Mouse (Mus musculus): ENCODE measurements around the gene Jarid2. TPM values are rescaled to one million over a fixed set of nuclear protein-coding genes. Genes with fewer than 3 reads are reported as not detected.
A peak's percentile ranks its signal among the peaks of the same experiment; 100 is the strongest.

Gene Jarid2
- total RNA-seq, 2 experiments from 2014 or later, result 45.0 to 60.1 TPM

DNA sequence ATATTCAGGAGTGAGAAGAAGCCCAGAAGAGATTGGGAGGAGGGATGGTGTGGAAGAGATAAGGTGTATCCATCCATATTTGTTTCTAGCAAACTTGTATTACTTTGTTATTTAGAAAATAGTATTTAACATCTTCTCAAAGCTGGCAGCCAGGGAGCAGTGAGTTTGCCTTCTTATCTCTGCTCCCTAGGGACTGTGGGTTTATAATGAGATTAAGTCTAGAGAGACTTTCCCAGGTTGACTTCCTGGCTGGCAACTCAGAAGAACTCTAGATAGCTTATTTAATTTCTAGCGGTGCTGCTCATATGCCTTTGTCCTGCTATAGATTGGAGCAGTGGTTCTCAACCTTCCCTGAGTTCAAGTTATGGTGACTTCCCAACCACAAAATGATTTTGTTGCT is 51.2 kb downstream of the Jarid2 start:
- no peak for DNase-seq

DNA sequence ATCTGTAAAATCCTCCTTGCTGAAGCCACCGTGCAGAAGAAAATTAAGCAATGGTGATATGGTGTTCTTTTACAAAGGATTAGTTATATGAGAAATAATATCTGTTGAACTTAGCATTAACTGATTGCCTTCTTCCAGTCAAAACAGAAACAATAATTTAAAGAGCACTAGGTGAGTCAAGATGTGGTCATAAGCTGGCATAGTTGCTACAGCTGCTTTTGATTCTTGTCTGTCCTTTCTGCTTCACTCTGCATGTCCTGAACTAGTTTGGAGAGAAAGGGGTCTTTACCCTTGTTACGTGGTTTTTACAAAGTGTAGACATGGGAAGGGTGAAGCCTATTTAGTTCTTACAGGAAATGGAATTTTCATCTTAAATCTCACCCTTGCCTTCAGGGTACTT is 51.9 kb downstream of the Jarid2 start:
- DNase-seq, result no peak

DNA sequence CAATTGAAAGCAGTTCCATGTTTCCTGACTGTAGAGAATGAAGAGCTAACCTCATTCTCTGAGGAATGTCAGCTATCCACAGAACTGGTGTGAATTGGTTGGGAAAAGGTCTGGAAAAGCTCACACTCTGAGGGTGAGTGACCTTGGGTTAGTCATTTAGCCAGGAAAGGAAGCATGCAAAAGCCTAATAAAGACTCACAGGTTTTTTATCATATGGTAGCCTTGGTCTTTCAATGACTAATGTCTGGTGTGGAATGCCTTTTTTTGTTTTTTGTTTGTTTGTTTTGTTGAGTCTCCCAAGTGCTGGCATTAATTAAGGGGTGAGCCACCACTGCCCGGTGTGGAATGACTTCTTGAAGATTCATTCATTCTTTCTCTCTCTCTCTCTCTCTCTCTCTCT is 55.3 kb downstream of the Jarid2 start:
- no peak for DNase-seq

DNA sequence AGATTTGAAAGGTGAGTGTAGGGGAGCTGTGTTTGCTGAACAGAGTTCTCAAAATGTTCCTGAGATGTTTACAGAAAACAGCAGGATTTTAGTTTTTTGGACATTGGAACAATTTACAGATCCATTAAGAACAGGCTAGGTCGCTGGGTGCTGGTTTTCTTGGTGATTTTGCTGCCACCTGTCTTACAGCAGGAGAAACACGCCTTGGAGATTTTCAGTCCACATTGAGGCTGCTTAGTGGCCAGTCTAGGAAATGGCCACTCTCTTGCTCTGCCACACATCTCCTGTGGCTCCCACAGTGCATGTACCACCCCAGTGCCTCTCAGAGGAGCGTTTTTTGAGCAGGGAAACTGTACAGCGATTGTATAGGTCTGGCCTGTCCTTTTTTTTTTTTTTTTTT is 57.0 kb downstream of the Jarid2 start:
- peak; percentile 54 for DNase-seq

DNA sequence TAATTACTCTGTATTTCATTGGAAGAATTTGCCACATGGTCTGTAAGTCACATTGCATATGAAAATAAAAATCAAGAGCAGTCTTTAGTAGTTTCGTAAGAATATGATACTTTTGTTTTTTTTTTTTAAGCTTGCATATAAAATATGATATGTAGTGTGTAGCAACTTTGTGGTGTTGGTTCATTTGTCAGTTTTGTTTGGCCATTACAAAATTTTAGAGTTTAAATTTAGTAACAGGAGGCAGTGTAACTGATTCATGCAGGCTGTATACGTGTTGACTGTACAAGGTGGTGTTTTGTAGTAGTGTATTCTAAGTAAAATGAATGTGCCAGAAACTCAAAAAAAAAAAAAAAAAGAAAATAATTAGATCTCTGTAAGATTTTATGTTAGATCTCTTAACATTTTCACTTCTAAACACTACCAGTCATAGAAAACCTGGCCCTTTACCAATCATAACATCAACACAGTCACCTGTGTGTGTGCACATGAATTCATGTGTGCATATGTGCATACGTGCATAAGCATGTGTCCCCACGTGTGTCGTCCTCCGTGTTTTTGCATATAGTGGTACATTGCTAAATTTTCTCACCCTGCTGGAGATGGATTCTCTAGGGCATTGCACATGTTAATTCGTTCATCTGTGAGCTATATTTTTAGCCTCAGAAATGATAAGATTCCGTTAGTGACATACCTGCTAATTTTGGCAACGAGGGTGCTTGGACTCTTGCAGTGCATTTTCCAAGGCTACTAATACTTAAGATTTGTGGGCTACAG is 59.3 kb downstream of the Jarid2 start:
- no peak for DNase-seq

DNA sequence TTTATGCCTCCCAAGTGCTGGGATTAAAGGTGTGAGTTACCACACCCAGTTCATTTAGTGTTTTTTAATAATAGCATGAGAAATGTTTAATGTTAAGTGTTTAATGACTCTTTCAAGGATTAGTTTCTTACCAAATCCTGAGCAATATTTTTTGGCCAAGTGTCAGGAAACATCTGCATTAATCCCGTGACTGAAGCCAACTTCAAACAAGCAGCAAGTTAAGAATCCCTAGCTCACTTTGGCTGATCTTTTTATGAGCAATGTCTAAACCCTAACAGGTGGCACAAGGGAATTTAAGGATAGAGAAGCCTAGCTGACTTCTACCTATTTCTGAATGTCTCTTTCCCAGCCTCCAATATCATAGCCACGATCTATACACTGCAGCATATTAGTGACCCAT is 60.7 kb downstream of the Jarid2 start:
- DNase-seq, result no peak

DNA sequence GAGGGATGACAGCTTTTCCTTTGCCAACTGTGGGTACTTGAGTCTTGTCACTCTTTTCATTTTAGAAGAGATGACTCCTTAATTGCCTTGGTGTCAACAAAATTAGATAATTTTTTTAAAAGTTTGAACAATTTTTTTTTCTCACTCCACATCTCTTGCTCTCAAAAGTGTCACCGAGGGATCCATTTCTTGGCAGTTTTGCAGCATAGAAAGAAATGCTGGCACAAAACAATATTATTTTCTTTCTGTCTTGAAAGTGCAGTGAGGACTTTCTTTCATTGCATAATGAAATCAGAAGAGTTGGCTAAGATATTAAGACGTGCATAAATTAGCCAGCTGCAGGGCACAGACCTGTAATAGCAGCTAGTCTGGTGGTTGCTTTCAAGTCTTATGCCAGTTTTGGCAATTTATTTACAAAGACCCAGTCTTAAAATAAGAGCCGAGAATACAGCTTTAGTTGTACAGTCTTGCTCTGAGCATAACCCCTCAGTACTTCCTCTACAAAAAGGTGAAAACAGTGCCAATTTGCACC is 63.2 kb downstream of the Jarid2 start:
- no peak for DNase-seq

DNA sequence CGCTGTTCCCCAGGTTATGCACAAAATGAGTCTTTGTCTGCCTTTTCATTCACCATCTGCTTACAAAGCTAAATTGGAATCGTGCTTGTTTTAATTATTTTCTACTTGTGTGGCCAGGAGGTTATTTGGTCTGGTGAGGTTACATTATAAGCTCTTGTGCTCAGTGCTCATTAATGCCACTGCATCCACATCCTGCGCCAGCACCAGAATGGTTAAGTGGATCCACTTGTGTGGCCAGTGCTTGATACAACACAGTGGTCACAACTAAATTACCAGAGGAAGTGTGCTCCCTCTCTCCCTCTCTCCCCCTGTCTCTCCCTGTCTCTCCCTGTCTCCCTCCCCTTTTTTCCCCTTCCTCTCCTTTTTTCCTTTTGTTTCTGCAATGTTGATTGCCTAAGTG is 66.6 kb downstream of the Jarid2 start:
- DNase-seq, result no peak

DNA sequence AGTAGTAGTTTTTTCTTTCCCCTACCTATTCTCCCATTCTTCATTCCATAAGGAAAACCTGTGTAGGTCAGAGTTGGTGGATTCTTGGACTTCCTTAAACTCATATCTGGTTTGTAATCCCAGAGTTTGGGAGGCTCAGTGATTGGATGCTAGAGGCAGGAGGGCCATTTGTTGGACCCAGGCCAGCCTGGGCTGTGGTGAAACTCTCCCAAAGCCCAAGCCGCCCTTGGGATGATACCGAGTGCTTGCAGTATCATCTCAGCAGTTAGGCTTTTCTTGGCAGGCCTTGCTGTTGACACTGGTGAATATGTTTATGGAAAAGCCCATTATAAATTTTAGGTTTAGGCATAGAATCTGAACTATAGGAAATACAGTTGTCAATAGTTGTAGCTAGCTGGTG is 67.5 kb downstream of the Jarid2 start:
- peak; percentile 76 for DNase-seq

DNA sequence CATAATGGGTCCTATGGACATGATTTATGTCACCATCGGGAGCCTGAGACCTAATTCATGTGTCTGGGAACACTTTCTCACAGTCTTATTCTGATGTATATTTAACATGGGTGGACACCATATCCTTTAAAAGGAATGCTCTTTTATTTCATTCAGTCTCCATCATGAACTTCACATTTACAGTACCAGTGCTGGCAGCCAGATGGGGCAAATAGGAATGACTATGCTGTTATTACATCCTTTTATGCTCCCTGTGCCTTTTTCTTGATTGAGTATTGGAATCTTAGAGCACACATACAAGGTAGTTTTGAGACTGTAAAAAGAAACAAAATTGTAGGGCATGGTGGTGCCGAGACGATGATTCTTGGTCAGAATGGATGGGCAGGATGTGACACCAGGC is 69.0 kb downstream of the Jarid2 start:
- DNase-seq, result no peak

DNA sequence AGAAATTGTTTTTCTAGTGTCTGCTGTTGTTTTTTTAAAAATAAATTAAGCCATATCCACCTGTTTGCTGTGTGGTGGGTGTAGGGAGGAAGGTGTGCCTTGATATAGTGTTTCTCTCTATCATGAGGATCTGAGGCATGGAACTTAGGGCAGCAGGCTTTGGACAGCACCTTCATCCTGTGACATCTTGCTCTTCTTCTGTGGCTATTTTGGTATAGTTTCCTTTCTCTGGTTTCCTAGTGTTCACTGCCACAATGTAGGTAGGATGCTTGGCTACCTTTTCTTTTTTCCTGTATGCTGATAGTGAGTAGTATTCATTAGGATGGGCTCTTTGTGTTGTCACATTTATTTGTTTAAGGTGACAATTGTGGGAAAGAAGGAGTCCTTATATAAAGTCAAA is 69.9 kb downstream of the Jarid2 start:
- no peak for DNase-seq

DNA sequence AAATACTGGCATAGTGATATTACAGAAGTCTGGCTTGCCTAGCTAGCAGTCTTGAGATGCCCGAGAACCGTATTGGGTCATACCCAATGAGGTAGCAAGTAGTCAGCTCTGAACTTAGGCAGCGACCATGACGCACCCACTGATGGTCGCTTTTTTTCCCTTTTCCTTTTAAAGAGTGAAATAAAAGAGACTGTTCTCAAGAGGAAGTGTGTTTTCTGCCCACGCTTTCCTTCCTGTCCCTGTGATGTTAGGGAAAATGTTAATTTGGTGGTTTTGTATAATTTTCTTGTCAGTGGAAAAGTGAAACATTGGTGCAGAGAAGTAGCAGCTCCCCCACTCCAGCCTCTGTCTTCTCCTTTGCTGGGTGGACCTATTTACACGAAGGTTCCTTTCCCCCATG is 70.8 kb downstream of the Jarid2 start:
- DNase-seq, result no peak

DNA sequence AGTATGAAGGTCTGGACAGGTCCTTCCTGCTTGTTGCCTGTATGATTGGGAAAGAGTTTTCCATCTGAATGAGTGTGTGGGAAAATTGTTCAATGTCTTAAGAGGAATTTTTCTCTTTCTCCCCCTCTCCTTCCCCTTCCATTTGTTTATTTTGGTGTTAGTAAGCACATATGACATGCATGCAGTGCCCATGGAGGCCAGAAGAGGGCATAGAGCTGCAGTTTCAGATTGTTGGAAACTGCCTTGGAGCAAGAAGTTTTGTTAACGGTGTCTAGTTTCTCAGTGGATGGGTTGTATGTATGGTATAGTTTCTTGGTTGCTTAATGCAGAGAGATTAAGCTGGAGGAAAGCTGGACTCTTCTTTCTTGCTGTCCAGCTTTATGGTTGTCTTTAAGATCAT is 75.6 kb downstream of the Jarid2 start:
- DNase-seq, result peak; percentile 69

DNA sequence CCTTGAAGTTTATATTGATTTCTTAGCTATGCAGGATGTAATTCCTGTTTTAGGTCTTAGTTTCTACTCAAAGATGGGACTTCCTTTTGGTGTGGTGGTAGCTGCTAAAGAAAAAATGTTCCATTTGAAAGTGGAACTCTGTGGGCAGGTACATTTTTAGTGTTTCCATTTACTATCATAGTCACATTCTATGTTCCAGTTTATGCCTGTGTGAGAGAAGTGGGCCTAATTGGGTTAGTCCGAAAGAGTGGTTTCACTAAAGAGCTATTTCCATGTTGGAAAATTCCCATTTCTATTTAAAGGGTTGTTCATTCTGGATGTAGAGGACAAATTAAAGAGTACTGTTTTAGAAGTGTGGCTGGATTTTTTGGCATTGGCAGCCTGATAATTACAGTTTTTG is 79.0 kb downstream of the Jarid2 start:
- no peak for DNase-seq

DNA sequence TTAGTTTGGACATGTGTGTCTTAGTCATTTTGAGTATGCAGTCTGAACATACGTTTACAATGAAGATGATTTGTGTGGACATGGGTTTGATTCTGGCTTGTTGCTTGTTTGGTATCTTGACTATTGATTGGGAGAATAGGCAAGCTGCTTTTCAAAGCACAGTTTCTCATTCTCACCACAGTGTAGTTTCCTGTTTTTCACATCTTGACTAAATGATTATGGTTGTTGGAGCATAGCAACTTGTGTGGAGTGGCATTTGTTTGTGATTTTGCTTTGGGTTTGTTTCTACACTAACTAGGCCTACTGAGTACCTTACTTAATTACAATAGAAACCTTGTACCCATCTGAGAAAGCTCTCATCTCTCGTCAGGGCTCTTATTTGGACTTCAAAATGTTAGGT is 81.7 kb downstream of the Jarid2 start:
- no peak for DNase-seq

DNA sequence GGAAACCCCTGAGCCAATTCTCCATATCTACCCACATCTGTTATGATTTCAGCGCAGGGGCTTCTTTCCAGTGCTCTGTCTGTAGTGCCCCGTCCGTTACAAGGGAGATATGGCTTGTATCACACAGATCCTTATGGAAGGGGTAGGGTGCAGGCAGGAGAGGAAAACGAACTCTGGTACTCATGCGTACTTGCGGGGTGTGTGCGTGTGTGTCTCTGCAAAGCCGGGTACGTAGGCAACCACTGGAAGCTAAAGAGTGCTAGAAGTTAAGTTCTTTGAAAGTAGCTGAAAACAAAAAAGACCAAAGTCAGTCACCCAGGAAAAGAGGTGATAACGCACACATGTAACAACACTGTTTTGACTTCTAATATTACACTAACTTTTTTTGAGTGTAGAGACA is 82.3 kb downstream of the Jarid2 start:
- no peak for DNase-seq

DNA sequence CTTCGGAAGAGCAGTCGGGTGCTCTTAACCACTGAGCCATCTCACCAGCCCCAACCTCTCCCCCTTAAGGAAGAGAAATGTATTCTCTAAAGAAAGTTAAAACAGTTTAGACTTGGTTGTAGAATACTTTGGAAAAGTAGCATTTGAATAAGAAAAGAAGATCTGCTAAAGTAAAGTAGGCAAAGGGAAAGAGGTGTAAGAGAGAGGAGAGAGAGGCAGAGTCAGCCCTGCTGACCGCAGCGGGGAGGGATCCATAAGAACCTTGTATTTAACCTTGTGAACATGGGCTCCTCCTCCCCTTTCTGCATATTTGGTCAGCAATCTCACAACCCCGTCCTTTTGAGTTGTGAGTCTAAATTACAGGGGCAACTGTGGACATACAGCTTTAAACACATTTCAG is 83.1 kb downstream of the Jarid2 start:
- no peak for DNase-seq

DNA sequence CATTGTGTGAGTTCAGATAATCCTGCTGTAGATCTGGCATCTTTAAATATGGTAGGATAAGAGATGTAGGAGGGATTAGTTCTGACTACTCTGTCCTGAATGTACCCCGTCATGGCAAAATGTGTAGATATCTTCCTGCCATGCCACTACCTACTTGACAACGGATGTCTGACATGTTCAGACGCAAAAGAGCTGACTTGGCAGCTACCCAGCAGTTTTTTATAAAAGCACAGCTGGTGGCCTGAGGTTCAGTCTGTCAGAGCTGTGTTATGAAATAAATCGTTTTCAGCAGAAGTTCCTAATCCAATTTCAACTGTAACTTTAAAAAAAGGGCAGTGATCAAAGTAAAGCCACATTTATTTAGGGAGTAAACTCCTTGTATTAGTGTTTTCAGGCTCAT is 90.1 kb downstream of the Jarid2 start:
- peak; percentile 66 for DNase-seq

DNA sequence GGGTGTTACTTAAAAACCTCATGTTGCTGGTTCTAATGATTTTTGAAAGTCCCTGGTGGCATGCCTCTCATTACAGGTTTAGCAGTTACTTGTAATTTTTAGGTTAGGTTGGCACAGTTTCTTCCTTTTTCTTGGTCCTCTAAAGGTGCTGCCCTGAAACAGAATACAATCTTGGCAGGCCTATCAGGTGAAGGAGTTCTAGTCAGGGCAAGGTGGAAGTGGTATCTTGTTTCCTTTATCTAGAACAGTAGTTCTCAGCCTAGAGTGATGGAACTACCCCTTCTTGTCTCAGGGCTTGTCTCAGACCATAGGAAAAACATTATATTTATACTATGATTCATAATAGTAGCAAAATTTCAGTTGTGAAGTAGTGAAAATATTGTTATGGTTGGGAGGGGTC is 93.3 kb downstream of the Jarid2 start:
- DNase-seq, result no peak

DNA sequence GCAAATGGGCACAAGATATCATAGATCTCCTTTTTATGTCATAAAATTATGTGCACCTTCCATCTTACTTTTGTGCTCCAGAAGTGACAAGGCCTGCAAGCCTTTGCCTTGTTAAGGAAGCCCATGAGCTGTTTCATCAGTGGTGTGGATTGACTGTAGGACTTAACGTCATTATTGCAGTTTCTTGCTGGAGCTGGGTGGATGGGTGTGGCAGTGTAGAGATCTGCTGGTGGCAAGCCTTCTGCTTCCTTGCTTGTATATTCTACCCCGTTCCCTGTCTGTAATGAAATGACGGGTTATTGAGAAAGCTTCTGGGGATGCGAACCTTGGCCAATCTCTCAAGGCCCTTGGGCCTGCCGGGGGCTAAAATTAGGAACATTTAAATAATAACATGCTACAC is 99.6 kb downstream of the Jarid2 start:
- no peak for DNase-seq

DNA sequence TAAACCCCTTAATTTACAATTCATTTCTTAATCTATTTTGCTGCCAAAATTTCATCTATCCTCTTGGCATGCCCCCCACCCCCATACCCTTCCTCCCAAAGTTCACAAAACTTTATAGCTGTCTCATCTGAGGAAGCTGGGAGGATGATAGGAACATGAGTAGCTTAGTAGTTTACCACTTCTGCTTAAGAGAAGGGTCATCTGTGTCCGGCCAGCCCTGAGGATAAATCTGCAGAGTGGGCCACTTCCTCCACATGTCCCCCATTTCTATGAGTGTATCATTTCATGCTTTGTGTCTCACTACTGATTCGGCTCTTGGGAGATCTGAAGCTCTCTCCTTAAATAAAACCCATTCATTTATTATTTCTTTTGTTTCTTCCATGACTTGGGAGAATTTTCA is 102.8 kb downstream of the Jarid2 start:
- no peak for DNase-seq

DNA sequence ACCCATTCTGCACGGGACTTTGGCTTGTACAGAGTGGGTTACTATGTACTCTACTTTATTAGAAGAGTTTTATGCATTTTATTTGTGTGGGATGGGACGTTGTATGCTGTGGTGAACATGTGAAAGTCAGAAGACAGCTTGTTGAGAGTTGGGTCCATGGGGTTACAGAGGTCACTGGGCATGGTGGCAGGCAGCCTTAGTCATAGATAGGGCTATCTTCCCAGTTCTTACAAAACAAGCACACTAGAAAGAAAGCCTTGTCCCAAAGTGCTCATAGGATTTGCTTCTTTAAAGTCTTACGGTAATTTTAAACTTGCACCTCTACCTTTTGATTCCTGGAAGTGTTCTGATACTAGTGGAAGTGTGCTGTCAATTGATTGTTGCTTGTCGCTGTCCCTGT is 103.6 kb downstream of the Jarid2 start:
- no peak for DNase-seq

DNA sequence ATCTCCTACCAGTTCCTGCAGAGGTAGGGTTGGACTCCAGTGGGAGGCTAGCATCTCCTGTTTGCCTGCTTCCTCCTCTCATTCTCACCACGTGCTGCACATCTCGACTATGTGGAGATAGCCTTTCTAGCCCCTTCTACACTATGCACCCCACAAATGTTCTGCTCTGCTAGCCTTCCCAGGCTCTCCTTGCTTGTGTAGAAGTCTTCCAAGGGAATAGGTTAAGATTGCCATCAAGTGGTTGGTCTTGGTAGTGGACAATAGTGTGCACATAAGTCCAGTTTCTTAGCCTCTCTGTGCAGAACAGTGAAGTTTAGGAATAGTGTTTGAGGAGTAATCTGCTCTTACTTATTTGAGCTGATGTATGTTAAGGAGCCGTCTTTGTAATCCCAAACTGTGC is 104.1 kb downstream of the Jarid2 start:
- DNase-seq, result peak; percentile 48

DNA sequence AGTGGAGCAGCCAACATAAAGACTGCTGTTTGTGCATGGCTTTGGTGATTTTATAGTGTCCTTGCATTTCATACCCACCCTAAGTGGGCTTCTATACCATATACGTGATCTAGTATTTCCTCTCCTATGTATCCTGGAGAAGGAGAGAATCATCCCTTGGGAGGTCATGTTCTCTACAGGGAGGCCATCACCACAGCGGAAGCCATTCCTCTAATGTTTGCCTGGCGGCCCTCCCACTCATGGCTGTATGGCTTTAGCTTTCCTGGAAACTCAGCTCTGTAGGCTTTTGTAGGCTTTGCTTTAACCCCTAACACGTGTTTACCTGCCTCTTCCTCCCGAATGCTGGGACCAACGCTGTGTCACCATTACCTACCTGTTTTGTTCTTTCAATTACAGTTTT is 108.2 kb downstream of the Jarid2 start:
- DNase-seq, result no peak
